Mouse (Mus musculus): ENCODE data around the gene Cabp4. TPM values are rescaled to one million over a fixed set of nuclear protein-coding genes. Genes with fewer than 3 reads are reported as not detected.

Gene Cabp4
- total RNA-seq, 2 experiments from 2014 or later: 0.14 TPM; not detected in 1

DNA sequence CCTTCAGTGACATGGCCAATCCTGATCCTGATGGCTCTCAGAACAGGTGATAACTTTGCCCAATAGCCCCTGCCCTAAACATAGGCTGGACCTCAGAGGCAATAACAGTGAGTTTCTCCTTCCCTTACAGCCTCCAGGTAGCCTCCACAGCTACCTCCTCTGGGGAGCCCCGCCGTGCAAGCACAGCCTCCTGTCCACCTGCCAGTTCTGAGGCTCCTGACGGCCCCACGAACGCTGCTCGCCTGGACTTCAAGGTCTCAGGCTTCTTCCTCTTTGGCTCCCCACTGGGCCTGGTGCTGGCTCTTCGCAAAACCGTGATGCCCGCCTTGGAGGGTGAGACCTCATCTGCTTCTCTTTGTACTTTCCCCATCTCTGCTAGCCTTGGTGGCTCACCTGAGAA lies 35.3 kb downstream of the Cabp4 start:
- DNase-seq: no peak
- intact Hi-C loops (cut with DNase I; ENCODE audit: low total_unique reads): no loop called here

DNA sequence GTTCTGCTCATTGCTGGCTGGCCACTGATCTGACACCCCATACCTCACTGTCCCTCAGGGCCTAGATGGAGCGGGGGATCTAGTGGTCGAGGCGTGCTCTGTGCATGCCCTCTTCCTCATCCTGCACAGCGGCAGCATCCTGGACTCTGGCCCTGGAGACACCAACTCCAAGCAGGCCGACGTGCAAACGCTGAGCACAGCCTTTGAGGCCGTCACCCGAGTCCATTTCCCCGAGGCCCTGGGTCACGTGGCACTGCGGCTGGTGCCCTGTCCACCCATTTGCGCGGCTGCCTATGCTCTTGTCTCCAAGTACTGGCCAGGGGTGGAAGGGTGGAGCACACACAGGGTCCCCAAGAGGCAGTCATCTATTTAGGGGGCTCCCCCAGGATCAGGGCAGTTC lies 37.2 kb downstream of the Cabp4 start:
- intact Hi-C loops (cut with DNase I; ENCODE audit: low total_unique reads): no loop called here
- no peak for DNase-seq

DNA sequence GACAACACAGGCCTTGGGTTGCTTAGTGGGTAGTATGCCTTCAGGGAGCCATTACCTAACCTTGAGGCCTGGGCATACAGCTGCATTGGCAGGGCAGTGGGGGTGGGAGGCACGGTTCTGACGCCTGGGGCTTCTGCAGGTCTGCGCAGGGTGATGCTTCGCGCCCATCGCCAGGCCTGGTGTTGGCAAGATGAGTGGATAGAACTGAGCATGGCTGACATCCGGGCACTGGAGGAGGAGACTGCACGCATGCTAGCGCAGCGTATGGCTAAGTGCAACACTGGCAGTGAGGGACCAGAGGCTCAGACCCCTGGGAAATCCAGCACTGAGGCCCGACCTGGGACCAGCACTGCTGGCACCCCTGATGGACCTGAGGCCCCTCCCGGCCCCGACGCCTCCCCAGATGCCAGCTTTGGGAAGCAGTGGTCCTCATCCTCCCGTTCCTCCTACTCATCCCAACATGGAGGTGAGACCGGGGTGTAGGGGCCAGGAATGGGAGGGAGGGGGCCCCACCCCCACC lies 39.1 kb downstream of the Cabp4 start:
- no peak for DNase-seq
- intact Hi-C loops (cut with DNase I; ENCODE audit: low total_unique reads): no loop called here

DNA sequence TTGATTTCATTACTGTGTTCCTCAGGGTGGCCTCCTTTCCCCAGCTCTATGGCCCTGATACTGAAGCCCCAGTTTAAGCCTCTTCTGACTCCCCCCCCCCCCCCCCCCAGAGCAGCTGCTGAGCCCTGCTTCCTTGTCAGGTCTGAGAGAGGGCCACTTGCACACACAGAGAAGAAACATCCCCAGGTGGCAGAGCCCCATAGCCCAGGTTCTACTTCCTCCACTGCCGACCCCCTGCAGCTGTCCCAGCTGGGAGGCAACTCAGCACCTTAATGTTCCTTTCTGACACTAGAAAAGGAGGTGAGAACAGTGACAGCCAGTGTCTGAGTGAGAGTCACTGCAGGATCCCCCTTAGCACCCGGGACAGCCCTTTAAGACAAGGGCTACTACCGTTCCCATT lies 40.0 kb downstream of the Cabp4 start:
- intact Hi-C loops (cut with DNase I; ENCODE audit: low total_unique reads): no loop called here
- no peak for DNase-seq

DNA sequence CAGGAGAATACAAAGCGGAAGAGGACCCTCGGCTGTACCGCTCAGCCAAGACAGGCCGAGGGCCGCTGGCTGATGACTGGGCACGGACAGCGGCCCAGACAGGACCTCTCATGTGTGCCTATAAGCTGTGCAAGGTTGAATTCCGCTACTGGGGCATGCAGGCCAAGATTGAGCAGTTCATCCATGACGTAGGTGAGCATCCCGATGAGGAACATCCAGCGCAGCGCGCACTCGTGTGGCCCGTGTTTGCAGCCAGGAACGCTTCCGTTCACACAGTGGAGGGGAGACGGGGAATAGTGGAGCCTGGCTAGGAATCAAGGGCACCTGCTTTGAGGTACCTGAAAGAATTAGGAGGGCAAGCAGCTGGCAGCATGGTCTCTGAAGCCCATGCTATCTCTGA lies 40.5 kb downstream of the Cabp4 start:
- intact Hi-C loops (cut with DNase I; ENCODE audit: low total_unique reads): no loop called here
- no peak for DNase-seq

DNA sequence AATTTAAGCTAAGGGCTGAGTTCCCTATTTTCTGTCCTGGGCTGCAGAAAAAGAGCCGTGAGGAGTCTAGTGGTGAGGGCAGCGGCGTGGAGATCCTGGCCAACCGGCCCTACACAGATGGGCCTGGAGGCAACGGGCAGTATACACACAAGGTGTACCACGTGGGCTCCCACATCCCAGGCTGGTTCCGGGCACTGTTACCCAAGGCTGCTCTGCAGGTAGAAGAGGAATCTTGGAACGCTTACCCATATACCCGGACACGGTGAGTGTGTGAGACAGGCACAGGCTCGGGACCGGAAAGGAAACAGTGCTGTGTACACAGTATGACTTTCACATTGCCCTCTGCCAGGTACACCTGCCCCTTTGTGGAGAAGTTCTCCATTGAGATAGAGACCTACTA lies 41.2 kb downstream of the Cabp4 start:
- intact Hi-C loops (cut with DNase I; ENCODE audit: low total_unique reads): no loop called here
- DNase-seq: no peak

DNA sequence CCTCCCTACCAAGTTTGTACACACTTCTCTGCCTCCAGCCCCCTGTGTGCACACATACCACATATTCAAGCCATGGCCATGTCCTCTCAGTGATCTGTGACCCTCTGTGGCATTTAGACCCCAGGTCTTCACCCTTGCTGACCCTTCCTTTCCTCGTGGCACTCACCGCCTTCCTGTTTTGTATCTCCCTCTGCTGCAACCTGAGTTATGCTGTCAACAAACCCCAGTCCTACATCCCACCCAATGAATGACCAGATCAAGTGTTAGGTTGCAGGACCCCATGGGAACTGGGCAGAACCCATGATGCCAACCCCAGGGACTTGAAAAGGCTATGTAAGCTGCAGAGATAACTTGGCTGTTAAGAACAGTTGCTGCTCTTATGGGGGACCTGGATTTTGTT lies 41.8 kb downstream of the Cabp4 start:
- DNase-seq: no peak
- intact Hi-C loops (cut with DNase I; ENCODE audit: low total_unique reads): no loop called here

DNA sequence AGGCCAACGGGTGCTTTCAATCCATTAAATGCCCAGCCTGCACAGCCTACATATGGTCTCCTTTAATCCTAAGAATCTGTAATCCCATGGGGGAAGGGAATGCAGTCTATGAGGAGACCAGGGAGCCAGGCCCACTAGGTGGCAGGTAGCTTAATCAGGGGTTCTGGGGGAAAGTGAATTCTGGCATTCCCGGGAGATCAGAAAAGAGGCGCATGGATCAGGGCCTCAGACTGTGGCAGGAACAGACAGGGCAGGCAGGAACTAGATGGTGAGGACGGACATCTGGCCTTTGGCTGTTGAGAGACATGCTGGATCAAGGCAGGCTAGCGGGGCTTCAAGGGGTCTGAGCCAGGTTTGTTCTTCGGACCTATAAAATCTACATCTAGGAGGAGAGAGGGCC lies 42.4 kb downstream of the Cabp4 start:
- no peak for DNase-seq
- intact Hi-C loops (cut with DNase I; ENCODE audit: low total_unique reads): no loop called here

DNA sequence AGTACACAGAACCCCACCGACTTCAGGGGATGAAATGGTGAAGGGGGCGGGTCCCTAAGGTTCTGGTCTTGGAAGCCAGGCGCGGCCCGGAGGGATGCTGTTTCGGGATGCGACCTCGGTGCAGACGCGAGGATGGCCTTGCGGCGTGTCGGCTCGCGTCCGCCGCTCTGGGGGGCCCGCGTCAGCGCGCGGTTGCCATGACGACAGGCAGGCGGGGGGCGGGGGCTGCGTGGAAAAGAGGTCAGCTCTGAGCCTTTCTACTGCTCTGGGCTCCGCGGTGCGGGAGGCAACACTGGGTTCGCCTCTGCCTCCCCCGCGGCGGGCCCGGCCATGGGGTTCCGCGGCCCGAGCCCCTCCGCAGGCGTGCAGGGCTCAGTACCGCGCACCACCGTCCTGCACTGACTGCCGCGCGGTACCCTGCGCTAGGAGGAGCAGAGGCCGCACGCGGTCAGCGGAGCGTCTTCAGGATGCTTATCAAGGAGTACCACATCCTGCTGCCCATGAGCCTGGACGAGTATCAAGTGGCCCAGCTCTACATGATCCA lies 43.0 kb downstream of the Cabp4 start:
- intact Hi-C loops (cut with DNase I; ENCODE audit: low total_unique reads): no loop called here

DNA sequence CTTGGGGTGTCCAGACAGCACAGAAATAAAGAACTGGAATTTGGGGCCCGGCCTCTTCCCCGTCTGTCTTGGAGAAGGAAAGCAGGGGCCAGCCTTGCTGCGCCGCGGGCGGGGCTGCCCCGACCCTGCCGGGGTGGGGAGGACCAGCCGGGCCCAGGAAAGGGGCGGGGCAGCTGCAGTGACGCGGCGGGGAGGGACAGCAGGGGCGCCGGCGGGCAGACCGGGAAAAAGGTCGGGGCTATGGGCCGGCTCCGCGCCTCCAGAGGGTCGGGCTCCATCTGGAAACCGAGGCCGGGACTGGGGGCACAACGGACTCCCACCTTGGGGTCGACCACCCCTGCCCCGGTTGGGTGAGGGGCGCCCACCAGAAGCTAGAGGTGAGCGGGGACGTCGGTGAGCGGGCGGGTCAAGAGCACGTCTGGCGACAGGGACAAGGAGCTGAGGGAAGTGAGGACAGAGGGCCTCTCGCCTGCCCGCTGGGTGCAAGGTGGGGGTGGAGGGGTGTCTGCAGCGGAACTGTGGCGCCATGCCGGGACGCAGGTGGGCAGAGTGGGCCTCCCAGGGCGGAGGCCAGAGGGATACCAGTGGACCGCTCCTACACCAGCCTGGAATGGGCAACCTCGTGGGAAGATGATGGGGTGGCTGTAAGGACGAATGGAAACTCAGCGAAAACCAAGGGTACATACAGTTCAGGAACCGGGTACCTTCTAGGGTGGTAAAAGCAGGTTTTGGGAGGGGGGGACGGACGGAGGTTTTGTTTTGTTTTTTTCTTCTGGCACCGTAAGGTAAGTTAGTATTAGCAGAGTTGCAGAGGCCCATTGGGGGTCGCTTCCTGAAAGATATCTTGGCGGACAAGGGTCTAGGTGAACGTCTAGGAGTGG lies 43.8 kb downstream of the Cabp4 start, which contains the start of gene Pitpnm1:
Pitpnm1 (plus strand) TSS at position 162 of the 881 bp plus-strand sequence.
- intact Hi-C loops (cut with DNase I; ENCODE audit: low total_unique reads): no loop called here
- DNase-seq: peak; percentile 80

More for the DNA sequence above, 43.0 kb downstream of the Cabp4 start:
- no peak for DNase-seq

DNA sequence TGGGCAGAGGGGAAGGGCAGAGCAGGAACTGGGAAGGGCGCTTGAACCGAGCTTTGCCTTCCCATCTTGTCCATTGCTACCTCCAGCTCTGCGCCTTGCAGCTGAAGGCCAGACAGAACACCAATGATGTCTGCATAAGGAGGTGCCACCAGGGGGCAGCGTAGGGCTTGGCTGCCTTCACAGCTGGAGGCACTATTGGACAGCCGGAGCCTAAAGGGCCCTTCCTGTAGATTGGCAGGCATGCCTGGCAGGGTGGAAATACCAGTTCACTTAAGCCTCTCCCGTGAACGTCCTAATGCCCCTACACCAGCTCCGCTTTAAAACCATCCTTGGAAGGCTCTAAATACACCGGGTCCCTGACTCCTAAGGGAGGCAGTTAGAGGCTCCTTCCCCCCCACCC lies 44.8 kb downstream of the Cabp4 start:
- intact Hi-C loops (cut with DNase I; ENCODE audit: low total_unique reads): no loop called here
- DNase-seq: peak; percentile 93

DNA sequence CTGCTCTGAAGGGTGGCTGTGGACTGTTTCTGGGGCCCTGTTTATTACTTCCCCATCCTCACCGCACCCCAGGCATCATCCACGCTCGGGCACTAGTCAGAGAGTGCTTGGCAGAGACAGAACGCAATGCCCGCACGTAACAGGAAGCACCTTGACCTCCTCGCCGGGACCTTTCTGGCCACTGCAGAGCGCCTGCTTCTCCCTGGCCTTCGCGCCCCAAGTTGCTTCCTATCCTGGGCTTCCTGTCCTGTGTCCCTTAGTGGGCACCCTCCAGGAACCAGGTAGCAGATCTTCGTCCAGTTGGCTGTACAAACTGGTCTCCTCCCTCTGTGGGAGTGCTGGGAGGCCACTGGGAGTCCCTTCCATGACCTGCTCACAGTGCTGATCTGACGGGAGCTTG lies 45.4 kb downstream of the Cabp4 start:
- no peak for DNase-seq
- intact Hi-C loops (cut with DNase I; ENCODE audit: low total_unique reads): no loop called here

DNA sequence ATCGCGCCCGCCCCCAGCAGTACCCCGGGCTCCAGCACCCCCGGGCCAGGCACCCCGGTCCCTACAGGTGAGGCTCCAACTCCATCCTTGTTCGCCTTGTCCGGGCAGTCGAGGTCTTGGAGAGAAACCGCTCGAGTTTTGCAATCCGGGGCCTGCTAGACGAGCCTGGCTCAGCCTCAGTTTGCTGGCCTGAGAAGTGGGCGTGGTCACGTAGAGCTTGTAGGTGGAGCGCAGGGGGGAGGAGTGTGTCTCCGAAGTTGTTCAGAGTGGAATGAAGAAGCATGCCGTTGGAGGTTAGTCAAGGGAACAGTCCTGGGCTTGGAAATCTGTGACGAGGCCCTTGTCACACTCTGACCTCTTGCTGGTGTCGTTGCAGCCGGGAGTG lies 46.4 kb downstream of the Cabp4 start:
- intact Hi-C loops (cut with DNase I; ENCODE audit: low total_unique reads): no loop called here
- DNase-seq: peak; percentile 79

DNA sequence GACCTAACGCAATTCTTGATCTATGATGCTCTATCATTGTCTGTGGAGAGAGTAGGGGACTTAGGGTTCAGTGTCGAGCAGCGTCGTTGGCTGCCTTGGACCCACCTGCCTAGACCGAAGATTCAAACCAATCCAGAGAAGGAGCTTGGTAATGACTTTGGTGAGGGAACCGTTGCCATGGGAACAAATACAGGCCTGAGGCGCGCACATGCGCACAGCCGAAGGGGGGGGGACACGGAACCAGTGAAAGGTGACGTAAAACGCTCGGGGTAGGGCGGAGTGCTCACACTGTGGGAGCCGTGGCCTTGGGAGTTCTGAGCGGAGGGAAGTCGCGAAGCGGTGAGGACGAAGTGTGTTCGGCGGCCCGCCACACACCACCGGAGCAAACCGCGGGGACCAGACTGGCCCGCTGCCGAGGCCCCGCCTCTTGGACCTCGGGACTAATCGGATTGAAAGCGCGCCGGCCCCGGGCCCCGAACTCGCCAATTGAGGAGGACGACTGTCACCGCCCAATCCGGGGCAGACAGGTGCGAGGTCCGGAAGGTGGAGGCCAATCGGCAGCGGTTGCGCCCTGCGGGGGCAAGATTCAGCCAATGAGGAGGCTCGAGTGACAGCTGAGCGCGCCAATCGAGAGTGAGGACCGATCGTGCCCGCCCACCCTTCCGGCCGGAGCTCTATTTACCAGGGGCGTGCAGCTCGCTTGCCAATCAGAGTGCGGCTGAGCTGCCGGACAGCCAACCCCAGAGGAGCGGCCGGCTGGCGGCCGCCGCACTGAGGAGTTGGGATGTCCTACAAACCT lies 47.0 kb downstream of the Cabp4 start, which contains the start of gene Cdk2ap2:
Cdk2ap2 (plus strand) TSS at position 541 of the 799 bp plus-strand sequence.
- intact Hi-C loops (cut with DNase I; ENCODE audit: low total_unique reads): no loop called here
- DNase-seq: peak; percentile 99

DNA sequence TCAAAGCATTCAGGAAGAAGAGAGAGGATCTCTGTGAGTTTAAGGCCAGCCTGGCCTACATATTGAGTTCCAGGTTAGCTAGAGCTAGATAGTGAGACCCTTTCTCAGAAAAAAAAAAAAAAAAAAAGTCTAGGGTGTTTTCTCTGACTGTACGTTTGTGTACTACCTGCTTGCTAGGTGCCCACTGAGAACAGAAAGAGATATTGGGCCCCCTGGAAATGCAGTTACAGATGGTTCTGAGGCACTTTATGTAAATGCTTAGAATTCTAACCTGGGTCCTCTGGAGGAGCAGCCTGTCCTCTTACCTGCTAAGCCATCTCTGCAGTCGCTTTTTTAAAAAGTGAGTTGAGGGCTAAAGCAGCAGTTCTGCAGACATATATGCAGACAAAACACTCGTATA lies 48.0 kb downstream of the Cabp4 start:
- intact Hi-C loops (cut with DNase I; ENCODE audit: low total_unique reads): no loop called here
- no peak for DNase-seq

DNA sequence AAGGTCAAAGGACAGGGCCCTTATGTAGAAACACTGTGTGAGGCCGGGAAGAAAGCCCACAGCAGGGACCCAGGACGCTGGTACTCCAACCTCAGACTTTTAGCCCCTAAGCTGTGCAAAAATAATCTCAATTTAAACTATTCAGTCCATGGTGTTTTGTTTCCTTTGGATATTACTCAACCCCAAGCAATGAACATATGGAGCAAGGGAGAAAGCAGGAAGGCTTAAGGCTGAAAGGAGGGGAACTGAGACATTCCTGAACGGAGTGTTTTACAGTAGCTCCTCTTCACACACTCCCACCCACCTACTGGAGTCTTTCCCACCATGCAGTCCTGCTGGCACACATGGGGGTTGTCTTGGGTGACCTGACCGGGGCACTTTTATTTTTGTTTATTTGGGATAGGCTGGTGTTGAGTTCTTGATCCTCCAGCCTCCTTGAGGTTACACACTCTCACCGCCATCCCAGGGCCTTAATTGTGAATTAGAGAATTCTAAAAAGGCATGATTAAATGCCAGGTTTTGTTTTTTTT lies 49.0 kb downstream of the Cabp4 start:
- intact Hi-C loops (cut with DNase I; ENCODE audit: low total_unique reads): no loop called here
- DNase-seq: no peak

DNA sequence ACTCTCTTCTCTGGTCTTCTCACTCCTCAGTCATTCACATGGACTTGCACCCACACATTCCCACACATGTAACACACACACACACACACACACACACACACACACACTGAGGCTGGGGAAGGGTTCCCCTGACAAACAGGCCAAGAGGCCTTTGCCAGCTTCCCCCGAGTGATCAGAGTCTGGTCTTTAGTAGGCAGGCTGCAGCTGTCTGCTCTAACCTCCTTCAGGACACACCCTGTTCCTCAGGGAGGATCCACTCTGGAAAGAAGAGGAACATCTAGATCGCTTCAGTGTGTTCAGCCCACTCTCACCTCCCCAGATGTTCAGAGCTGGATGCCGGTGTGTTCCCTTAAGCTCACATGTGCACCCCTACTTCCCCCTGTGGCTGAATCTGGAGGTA lies 49.5 kb downstream of the Cabp4 start:
- intact Hi-C loops (cut with DNase I; ENCODE audit: low total_unique reads): no loop called here
- no peak for DNase-seq

DNA sequence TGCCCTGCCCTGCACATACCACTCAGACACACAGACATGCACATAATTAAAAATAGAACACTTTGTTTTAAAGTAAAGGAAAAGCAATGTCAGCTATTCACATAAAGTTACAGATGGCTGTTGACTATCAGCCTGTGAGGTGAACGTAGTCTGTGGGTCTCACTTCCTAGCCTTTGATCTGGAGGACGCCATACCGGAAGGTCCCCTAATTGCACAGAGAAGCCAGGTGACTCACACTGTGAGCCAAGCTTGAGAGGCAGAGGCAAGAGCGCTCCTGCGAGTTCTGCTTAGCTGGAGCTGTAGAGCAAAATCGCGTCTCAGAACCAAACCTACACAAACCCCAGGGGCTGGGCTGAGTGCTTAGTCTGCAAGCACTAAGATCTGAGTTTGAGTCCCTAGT lies 50.1 kb downstream of the Cabp4 start:
- DNase-seq: no peak
- intact Hi-C loops (cut with DNase I; ENCODE audit: low total_unique reads): no loop called here

DNA sequence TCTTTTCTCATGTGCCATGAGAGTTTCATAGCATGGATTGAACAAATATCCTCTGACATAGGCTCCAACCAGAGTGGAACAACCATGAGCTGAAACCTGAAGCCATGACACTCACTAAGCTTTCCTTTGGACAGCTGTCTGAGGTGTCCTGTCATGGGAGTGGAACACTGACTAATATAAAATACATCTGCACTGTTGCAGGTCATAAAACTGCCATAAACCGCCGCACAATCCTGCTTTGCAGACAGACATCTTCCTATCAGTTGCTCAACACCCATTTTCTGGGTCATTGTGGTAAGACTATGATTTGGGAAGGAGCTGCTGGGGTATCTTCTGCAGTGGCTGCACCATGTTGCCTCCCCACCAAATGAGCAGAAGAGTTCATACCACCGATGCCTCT lies 51.1 kb downstream of the Cabp4 start:
- intact Hi-C loops (cut with DNase I; ENCODE audit: low total_unique reads): no loop called here
- DNase-seq: no peak

DNA sequence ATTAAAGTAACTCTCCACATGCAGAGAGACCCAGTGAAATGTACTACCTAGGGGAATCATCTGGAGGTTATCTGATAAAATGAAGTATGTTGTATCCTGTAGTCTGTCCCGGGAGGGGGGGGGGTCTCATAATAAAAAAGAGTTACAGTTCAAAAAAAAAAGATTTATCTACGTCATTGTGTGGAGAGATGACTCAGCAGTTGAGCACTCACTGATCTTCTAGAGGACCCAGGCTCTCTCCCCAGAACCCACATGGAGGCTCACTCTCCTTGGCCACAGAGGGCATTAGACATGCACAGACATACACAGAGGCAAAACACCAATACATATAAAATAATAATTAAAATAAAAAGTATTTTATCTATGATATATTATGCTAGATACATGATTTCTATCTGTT lies 52.5 kb downstream of the Cabp4 start:
- no peak for DNase-seq
- intact Hi-C loops (cut with DNase I; ENCODE audit: low total_unique reads): no loop called here

All from gastrocnemius, postnatal 14 days (tissue).